Mouse (Mus musculus) MEL (cell line): ENCODE results near the gene Ccdc127. TPM values are rescaled to one million over a fixed set of nuclear protein-coding genes. Genes with fewer than 3 reads are reported as not detected.

ENCODE experiments used
- DNase-seq: peaks from one replicate; pipeline ENCODE4 v3.0.0; 2011; ENCODE audit warnings: low read depth, low spot score
- H3K27ac ChIP-seq: 2 replicates; pipeline ENCODE4 v1.5.1; 2012; ENCODE audit warnings: low read depth, mild to moderate bottlenecking, control low read depth, low read length, moderate library complexity; ENCODE audit not compliant: control insufficient read depth
- H3K27me3 ChIP-seq, 2 experiments: fragments of 150-350 bp in 1 of 2; sonication (generic) in 1 of 2; 2 replicates each; pipeline ENCODE4 v1.6.1; 2012; ENCODE audit warnings: low read length in 2 of 2, mild to moderate bottlenecking in 2 of 2, improper control_type of control experiment in 1 of 2, moderate library complexity in 1 of 2; ENCODE audit not compliant: insufficient read depth in 2 of 2, control insufficient read depth in 1 of 2
- H3K36me3 ChIP-seq, 2 experiments: 2 replicates each; pipeline ENCODE4 v1.6.1; 2012 to 2014; ENCODE audit warnings: low read length in 2 of 2, improper control_type of control experiment in 1 of 2, inconsistent platforms in 1 of 2, mild to moderate bottlenecking in 1 of 2; ENCODE audit not compliant: insufficient read depth in 2 of 2, control insufficient read depth in 1 of 2
- H3K4me1 ChIP-seq, 2 experiments: fragments of 150-350 bp in 1 of 2; sonication (generic) in 1 of 2; 2 replicates each; pipeline ENCODE4 v1.6.1; 2012; ENCODE audit warnings: low read length in 2 of 2, improper control_type of control experiment in 1 of 2, mild to moderate bottlenecking in 1 of 2; ENCODE audit not compliant: insufficient read depth in 2 of 2, control insufficient read depth in 1 of 2
- H3K4me3 ChIP-seq, 2 experiments: fragments of 150-350 bp in 1 of 2; sonication (generic) in 1 of 2; 2 replicates each; pipeline ENCODE4 v1.5.1; 2012; ENCODE audit warnings: low read depth in 2 of 2, low read length in 2 of 2, mild to moderate bottlenecking in 2 of 2, moderate library complexity in 2 of 2, control low read depth in 1 of 2, improper control_type of control experiment in 1 of 2; ENCODE audit not compliant: control insufficient read depth in 1 of 2, insufficient read depth in 1 of 2
- H3K79me2 ChIP-seq: 2 replicates; pipeline ENCODE4 v1.6.1; 2012; ENCODE audit warnings: mild to moderate bottlenecking, low read length, moderate library complexity; ENCODE audit not compliant: control insufficient read depth, poor library complexity, insufficient read depth
- H3K9ac ChIP-seq: 2 replicates; pipeline ENCODE4 v1.6.1; 2012; ENCODE audit warnings: low read depth, mild to moderate bottlenecking, control low read depth, low read length, moderate library complexity; ENCODE audit not compliant: control insufficient read depth, poor library complexity, severe bottlenecking
- H3K9me3 ChIP-seq: fragments of 150-350 bp; sonication (generic); replicated peaks from 2 replicates; pipeline ENCODE4 v1.6.1; 2012; ENCODE audit warnings: mild to moderate bottlenecking, low read length, improper control_type of control experiment, moderate library complexity; ENCODE audit not compliant: insufficient read depth
- BHLHE40 ChIP-seq: IDR thresholded peaks from 2 replicates; pipeline ENCODE4 v1.6.1; 2012; ENCODE audit warnings: low read depth, mild to moderate bottlenecking, inconsistent platforms, low read length, improper control_type of control experiment, borderline replicate concordance
- CHD1 ChIP-seq: IDR thresholded peaks from 2 replicates; pipeline ENCODE4 v1.6.1; 2012; ENCODE audit warnings: low read depth, mild to moderate bottlenecking, inconsistent platforms, low read length, improper control_type of control experiment
- CHD2 ChIP-seq: IDR thresholded peaks from 2 replicates; pipeline ENCODE4 v1.6.1; 2011; ENCODE audit warnings: low read length, improper control_type of control experiment
- CTCF ChIP-seq, 3 experiments: IDR thresholded peaks in 2 of 3; conservative IDR thresholded peaks in 1 of 3; 2 replicates each; pipeline ENCODE4 v1.5.1; 2011 to 2012; ENCODE audit warnings: low read length in 3 of 3, low read depth in 2 of 3, mild to moderate bottlenecking in 2 of 3, improper control_type of control experiment in 1 of 3, inconsistent platforms in 1 of 3, mixed read lengths in 1 of 3, moderate library complexity in 1 of 3; ENCODE audit not compliant: control insufficient read depth in 1 of 3, insufficient read depth in 1 of 3, poor library complexity in 1 of 3, severe bottlenecking in 1 of 3
- E2F4 ChIP-seq: IDR thresholded peaks from 2 replicates; pipeline ENCODE4 v1.6.1; 2011; ENCODE audit warnings: low read depth, low read length, improper control_type of control experiment, borderline replicate concordance
- EP300 ChIP-seq, 2 experiments: IDR thresholded peaks; 2 replicates each; pipeline ENCODE4 v1.6.1; 2011; ENCODE audit warnings: improper control_type of control experiment in 2 of 2, low read length in 2 of 2, low read depth in 1 of 2, mild to moderate bottlenecking in 1 of 2
- ETS1 ChIP-seq: IDR thresholded peaks from 2 replicates; pipeline ENCODE4 v1.6.1; 2012; ENCODE audit warnings: low read depth, mild to moderate bottlenecking, inconsistent platforms, low read length, improper control_type of control experiment, moderate library complexity
- GABPA ChIP-seq: IDR thresholded peaks from 2 replicates; pipeline ENCODE4 v1.6.1; 2012; ENCODE audit warnings: low read depth, mild to moderate bottlenecking, inconsistent platforms, low read length, improper control_type of control experiment, moderate library complexity
- GATA1 ChIP-seq: IDR thresholded peaks from 2 replicates; pipeline ENCODE4 v1.6.1; 2011; ENCODE audit warnings: low read depth, low read length, improper control_type of control experiment
- HCFC1 ChIP-seq: IDR thresholded peaks from 2 replicates; pipeline ENCODE4 v1.6.1; 2012; ENCODE audit warnings: low read depth, mild to moderate bottlenecking, inconsistent platforms, low read length, improper control_type of control experiment, moderate library complexity
- JUND ChIP-seq: IDR thresholded peaks from 2 replicates; pipeline ENCODE4 v1.6.1; 2011; ENCODE audit warnings: low read depth, mild to moderate bottlenecking, improper control_type of control experiment, low read length
- KAT2A ChIP-seq: conservative IDR thresholded peaks from 2 replicates; pipeline ENCODE4 v1.6.1; 2012; ENCODE audit warnings: low read depth, low read length, improper control_type of control experiment, inconsistent platforms
- MAFK ChIP-seq: IDR thresholded peaks from 2 replicates; pipeline ENCODE4 v1.6.1; 2011; ENCODE audit warnings: low read depth, mild to moderate bottlenecking, low read length, improper control_type of control experiment, borderline replicate concordance
- MAX ChIP-seq: IDR thresholded peaks from 2 replicates; pipeline ENCODE4 v1.6.1; 2011; ENCODE audit warnings: low read length, improper control_type of control experiment
- MAZ ChIP-seq: IDR thresholded peaks from 2 replicates; pipeline ENCODE4 v1.6.1; 2012; ENCODE audit warnings: low read depth, mild to moderate bottlenecking, inconsistent platforms, low read length, improper control_type of control experiment
- MEF2A ChIP-seq: IDR thresholded peaks from 2 replicates; pipeline ENCODE4 v1.6.1; 2014; ENCODE audit warnings: low read depth, mild to moderate bottlenecking, inconsistent platforms, low read length, improper control_type of control experiment; ENCODE audit not compliant: poor library complexity, insufficient replicate concordance, severe bottlenecking; ENCODE audit errors: extremely low read depth
- MXI1 ChIP-seq: IDR thresholded peaks from 2 replicates; pipeline ENCODE4 v1.6.1; 2011; ENCODE audit warnings: mild to moderate bottlenecking, low read depth, low read length, improper control_type of control experiment
- MYB ChIP-seq: IDR thresholded peaks from 2 replicates; pipeline ENCODE4 v1.6.1; 2011; ENCODE audit warnings: mild to moderate bottlenecking, low read depth, low read length, improper control_type of control experiment
- MYC ChIP-seq: IDR thresholded peaks from 2 replicates; pipeline ENCODE4 v1.6.1; 2011; ENCODE audit warnings: low read depth, mild to moderate bottlenecking, low read length, improper control_type of control experiment, moderate library complexity
- NELFE ChIP-seq: IDR thresholded peaks from 2 replicates; pipeline ENCODE4 v1.6.1; 2011; ENCODE audit warnings: low read depth, low read length, improper control_type of control experiment
- NRF1 ChIP-seq: IDR thresholded peaks from 2 replicates; pipeline ENCODE4 v1.6.1; 2014; ENCODE audit warnings: low read depth, mild to moderate bottlenecking, inconsistent platforms, low read length, improper control_type of control experiment, moderate library complexity; ENCODE audit not compliant: poor library complexity, insufficient read depth, severe bottlenecking
- POLR2A ChIP-seq, 2 experiments: IDR thresholded peaks; 2 replicates each; pipeline ENCODE4 v1.6.1; 2011 to 2012; ENCODE audit warnings: low read length in 2 of 2, mild to moderate bottlenecking in 2 of 2, control low read depth in 1 of 2, improper control_type of control experiment in 1 of 2, low read depth in 1 of 2, moderate library complexity in 1 of 2; ENCODE audit not compliant: control insufficient read depth in 1 of 2, insufficient read depth in 1 of 2, poor library complexity in 1 of 2
- POLR2AphosphoS2 ChIP-seq: IDR thresholded peaks from 2 replicates; pipeline ENCODE4 v1.6.1; 2011; ENCODE audit warnings: low read length, improper control_type of control experiment
- POLR2AphosphoS5 ChIP-seq: IDR thresholded peaks from 2 replicates; pipeline ENCODE4 v1.6.1; 2012; ENCODE audit warnings: low read depth, borderline replicate concordance, mild to moderate bottlenecking, inconsistent platforms, low read length, moderate library complexity, mixed read lengths
- RAD21 ChIP-seq: IDR thresholded peaks from 2 replicates; pipeline ENCODE4 v1.6.1; 2011; ENCODE audit warnings: mild to moderate bottlenecking, low read depth, low read length, improper control_type of control experiment
- RCOR1 ChIP-seq: IDR thresholded peaks from 2 replicates; pipeline ENCODE4 v1.6.1; 2012; ENCODE audit warnings: low read depth, mild to moderate bottlenecking, inconsistent platforms, low read length, improper control_type of control experiment
- SIN3A ChIP-seq: IDR thresholded peaks from 2 replicates; pipeline ENCODE4 v1.6.1; 2012; ENCODE audit warnings: low read length, improper control_type of control experiment, inconsistent platforms
- SMC3 ChIP-seq: IDR thresholded peaks from 2 replicates; pipeline ENCODE4 v1.6.1; 2011; ENCODE audit warnings: low read depth, low read length, improper control_type of control experiment
- TAL1 ChIP-seq: IDR thresholded peaks from 2 replicates; pipeline ENCODE4 v1.6.1; 2012; ENCODE audit warnings: mild to moderate bottlenecking, inconsistent platforms, low read length, moderate library complexity, mixed read lengths
- TCF12 ChIP-seq: IDR thresholded peaks from 2 replicates; pipeline ENCODE4 v1.6.1; 2014; ENCODE audit warnings: low read depth, mild to moderate bottlenecking, inconsistent platforms, low read length, improper control_type of control experiment, moderate library complexity
- UBTF ChIP-seq: IDR thresholded peaks from 2 replicates; pipeline ENCODE4 v1.6.1; 2012; ENCODE audit warnings: low read depth, mild to moderate bottlenecking, inconsistent platforms, low read length, improper control_type of control experiment, moderate library complexity, borderline replicate concordance; ENCODE audit not compliant: insufficient read depth
- USF1 ChIP-seq: IDR thresholded peaks from 2 replicates; pipeline ENCODE4 v1.6.1; 2014; ENCODE audit warnings: low read depth, mild to moderate bottlenecking, inconsistent platforms, low read length, improper control_type of control experiment, moderate library complexity
- USF2 ChIP-seq, 2 experiments: IDR thresholded peaks; 2 replicates each; pipeline ENCODE4 v1.6.1; 2011 to 2012; ENCODE audit warnings: improper control_type of control experiment in 2 of 2, low read length in 2 of 2, borderline replicate concordance in 1 of 2, inconsistent platforms in 1 of 2, low read depth in 1 of 2, mild to moderate bottlenecking in 1 of 2; ENCODE audit not compliant: insufficient read depth in 1 of 2
- ZC3H11A ChIP-seq: IDR thresholded peaks from 2 replicates; pipeline ENCODE4 v1.6.1; 2012; ENCODE audit warnings: low read depth, mild to moderate bottlenecking, inconsistent platforms, low read length, improper control_type of control experiment
- ZKSCAN1 ChIP-seq: IDR thresholded peaks from 2 replicates; pipeline ENCODE4 v1.6.1; 2012; ENCODE audit warnings: low read depth, mild to moderate bottlenecking, inconsistent platforms, low read length, improper control_type of control experiment, moderate library complexity
- ZMIZ1 ChIP-seq: IDR thresholded peaks from 2 replicates; pipeline ENCODE4 v1.6.1; 2012; ENCODE audit warnings: low read depth, mild to moderate bottlenecking, inconsistent platforms, low read length, improper control_type of control experiment, moderate library complexity
- polyA plus RNA-seq, 2 experiments: library from polyadenylated mRNA; stranded (reverse) in 1 of 2; unstranded in 1 of 2; fragments of >175 nt in 1 of 2; fragments of >200 nt in 1 of 2; gene quantifications; 2 replicates each; pipeline versions ENCODE4 v1.2.1 to v1.2.4; 2012; ENCODE audit warnings: low replicate concordance in 2 of 2, low read depth in 1 of 2; ENCODE audit not compliant: insufficient read length in 2 of 2, insufficient read depth in 1 of 2, missing spikeins in 1 of 2
- total RNA-seq: library from RNA; depleted of rRNA; stranded (reverse); fragments of 300-350 nt; gene quantifications from 2 replicates; pipeline ENCODE4 v1.2.3, GENCODE M21; 2012

The Ccdc127 gene
- total and polyA plus RNA-seq, 3 experiments: 30.2 to 33.6 TPM; not detected in 1

GRCm38 (mm10) chr13:74317170-74317849, 32.8 kb upstream of the Ccdc127 start, which contains the start of gene Pdcd6:
Pdcd6 (minus strand) TSS chr13:74317580.
- H3K27me3 ChIP-seq: no peaks in the 10 kb centered on the region
- H3K9ac ChIP-seq: peak within 1 kb of the TSS; percentile 91
- DNase-seq: peak; percentile 99
- H3K9me3 ChIP-seq: no peaks in the 10 kb centered on the region
- peaks cover 20% of the 10 kb centered on the region for H3K79me2 ChIP-seq
- H3K36me3 ChIP-seq: peaks cover 6 to 24% of the 10 kb centered on the region in 2 experiments
- peaks cover 8 to 12% of the 10 kb centered on the region in 2 experiments for H3K4me1 ChIP-seq
- peak within 1 kb of the TSS; percentile 79 for H3K27ac ChIP-seq
- H3K4me3 ChIP-seq: peak within 1 kb of the TSS; percentile 78 to 94
- TF ChIP-seq GATA1: no peak
- no peak for TF ChIP-seq USF2 (IDR thresholded peaks at IDR 0.05; ENCODE audit: borderline replicate concordance in 1 of 2, insufficient read depth in 1 of 2, low read depth in 1 of 2, low read length in 2 of 2)
- no peak for TF ChIP-seq MEF2A
- TF ChIP-seq KAT2A: no peak
- TF ChIP-seq USF1: 0 out of 2 replicates have a peak, but pooled peaks have one; percentile 35
- no peak for TF ChIP-seq UBTF
- TF ChIP-seq CTCF (IDR thresholded peaks at IDR 0.05 in 2 of 3, conservative IDR thresholded peaks at IDR 0.05 in 1 of 3; ENCODE audit: control insufficient read depth in 1 of 3, insufficient read depth in 1 of 3, low read depth in 2 of 3, low read length in 3 of 3, poor library complexity in 1 of 3, severe bottlenecking in 1 of 3): no peak
- no peak for TF ChIP-seq RCOR1
- TF ChIP-seq POLR2AphosphoS2: peak; percentile 67; the same call in 1 of the 2 replicates
- TF ChIP-seq ZC3H11A: no peak
- no peak for TF ChIP-seq CHD1
- peak; percentile 86 for TF ChIP-seq HCFC1
- no peak for TF ChIP-seq NRF1
- peak; percentile 59 to 86; a peak in 3 of 4 replicates for TF ChIP-seq POLR2A (IDR thresholded peaks at IDR 0.05; ENCODE audit: control insufficient read depth in 1 of 2, insufficient read depth in 1 of 2, low read depth in 1 of 2, low read length in 2 of 2, poor library complexity in 1 of 2)
- TF ChIP-seq ZKSCAN1: no peak
- no peak for TF ChIP-seq TAL1
- TF ChIP-seq SMC3: no peak
- 0 out of 2 replicates have a peak, but pooled peaks have one; percentile 12 for TF ChIP-seq TCF12
- TF ChIP-seq BHLHE40: no peak
- TF ChIP-seq GABPA: no peak
- TF ChIP-seq NELFE: peak; percentile 79
- no peak for TF ChIP-seq MYB
- TF ChIP-seq RAD21: no peak
- TF ChIP-seq ZMIZ1: peak; percentile 81
- TF ChIP-seq ETS1: 0 out of 2 replicates have a peak, but pooled peaks have one; percentile 23
- TF ChIP-seq MAFK: no peak
- TF ChIP-seq MYC: peak; percentile 68
- TF ChIP-seq POLR2AphosphoS5: no peak
- no peak for TF ChIP-seq E2F4
- no peak for TF ChIP-seq JUND
- no peak; the same call in 1 of the 2 replicates for TF ChIP-seq MAZ
- TF ChIP-seq MAX: peak; percentile 51; the same call in 1 of the 2 replicates
- TF ChIP-seq MXI1: peak; percentile 91; the same call in 1 of the 2 replicates
- TF ChIP-seq SIN3A: peak; percentile 96
- no peak for TF ChIP-seq CHD2
- no peak for TF ChIP-seq EP300 (IDR thresholded peaks at IDR 0.05; ENCODE audit: low read depth in 1 of 2, low read length in 2 of 2)
